Mouse (Mus musculus) heart, embryonic 10.5 days (tissue): ENCODE data around the gene Abt1. TPM values are rescaled to one million over a fixed set of nuclear protein-coding genes. Genes with fewer than 3 reads are reported as not detected.
A peak's percentile ranks its signal among the peaks of the same experiment; 100 is the strongest.

Experiments used
- DNase-seq: peaks from one replicate; pipeline ENCODE4 v3.0.0-alpha.2; 2017; ENCODE audit warnings: low spot score
- H3K27ac ChIP-seq: fragments of 300-500 bp; sonication (generic); 2 replicates; pipeline ENCODE4 v1.5.1; 2016; ENCODE audit warnings: mild to moderate bottlenecking
- H3K27me3 ChIP-seq: fragments of 300-500 bp; sonication (generic); 2 replicates; pipeline ENCODE4 v1.6.1; 2016; ENCODE audit warnings: mild to moderate bottlenecking; ENCODE audit not compliant: poor library complexity, insufficient read depth, severe bottlenecking
- H3K36me3 ChIP-seq: fragments of 300-500 bp; sonication (generic); 2 replicates; pipeline ENCODE4 v1.6.1; 2016; ENCODE audit warnings: mild to moderate bottlenecking, moderate library complexity
- H3K4me1 ChIP-seq: fragments of 300-500 bp; sonication (generic); 2 replicates; pipeline ENCODE4 v1.6.1; 2016; ENCODE audit warnings: mild to moderate bottlenecking
- H3K4me3 ChIP-seq: fragments of 300-500 bp; sonication (generic); 2 replicates; pipeline ENCODE4 v1.5.1; 2016; ENCODE audit warnings: mild to moderate bottlenecking, moderate library complexity
- H3K9me3 ChIP-seq: fragments of 300-500 bp; sonication (generic); 2 replicates; pipeline ENCODE4 v1.6.1; 2016; ENCODE audit warnings: mild to moderate bottlenecking, moderate library complexity
- WGBS: fragments of 180-500 bp; shearing (Covaris S2); methylation state at CpG from one replicate; pipeline ENCODE4 v1.1.7; 2016; 5-methylcytosine and 5-hydroxymethylcytosine counted together
- polyA plus RNA-seq: library from polyadenylated mRNA; unstranded; fragments of >200 nt; fragmentation: Nextera tagmentation; extraction: Ambion mirVana; gene quantifications from 2 replicates; pipeline ENCODE4 v1.2.1, GENCODE M21; 2016

Gene Abt1
- polyA plus RNA-seq = 10.1 and 13.0 TPM in 2 replicates

- peak; percentile 97 for DNase-seq
- Histone ChIP-seq H3K9me3 (no peaks in the 10 kb centered on the region), H3K4me1 (peaks cover 7% of the 10 kb centered on the region; the same call in 1 of the 2 replicates), H3K27me3 (no peaks in the 10 kb centered on the region), H3K36me3 (peaks cover 39% of the 10 kb centered on the region), H3K4me3 (peak within 1 kb of the TSS; percentile 94), H3K27ac (peak within 1 kb of the TSS; percentile 91)
- WGBS = under 1% methylated on average over 48 of the region's 48 CpGs
Measured at GRCm38 (mm10) chr13:23423286-23424051, at the start of gene Abt1. Gene Abt1, minus strand, starts transcription at chr13:23423866.

GRCm38 (mm10) chr13:23466911-23467310 lies 43.2 kb upstream of the Abt1 start:
- WGBS = 1% methylated on average over 9 of the region's 9 CpGs
- H3K9me3 ChIP-seq = no peaks in the 10 kb centered on the region

GRCm38 (mm10) chr13:23466306-23466705 lies 42.6 kb upstream of the Abt1 start:
- H3K4me3 ChIP-seq = peak overlapping the region; percentile 69

More at GRCm38 (mm10) chr13:23466911-23467310, 43.2 kb upstream of the Abt1 start:
- no peaks in the 10 kb centered on the region for H3K27me3 ChIP-seq
- H3K36me3 ChIP-seq = no peaks in the 10 kb centered on the region
- DNase-seq = peak; percentile 92
- H3K27ac ChIP-seq = no peak overlapping the region
- peaks cover 20% of the 10 kb centered on the region for H3K4me1 ChIP-seq
- H3K4me3 ChIP-seq = peak overlapping the region; percentile 69

GRCm38 (mm10) chr13:23465600-23466109 lies 42.0 kb upstream of the Abt1 start, which contains the start of gene Btn1a1:
Gene Btn1a1, minus strand, starts transcription at chr13:23465901.
- WGBS = under 1% methylated on average over 7 of the region's 7 CpGs
- H3K4me3 ChIP-seq = peak within 1 kb of the TSS; percentile 69
- H3K4me1 ChIP-seq = peaks cover 20% of the 10 kb centered on the region
- no peaks in the 10 kb centered on the region for H3K9me3 ChIP-seq
- H3K27ac ChIP-seq = peak within 1 kb of the TSS; percentile 59
- H3K36me3 ChIP-seq = no peaks in the 10 kb centered on the region
- DNase-seq = no peak
- no peaks in the 10 kb centered on the region for H3K27me3 ChIP-seq

More at GRCm38 (mm10) chr13:23466306-23466705, 42.6 kb upstream of the Abt1 start:
- H3K27ac ChIP-seq = no peak overlapping the region
- no peak for DNase-seq
- H3K36me3 ChIP-seq = no peaks in the 10 kb centered on the region
- no peaks in the 10 kb centered on the region for H3K27me3 ChIP-seq
- no peaks in the 10 kb centered on the region for H3K9me3 ChIP-seq
- H3K4me1 ChIP-seq = peaks cover 20% of the 10 kb centered on the region
- 44% methylated on average over 1 of the region's 1 CpGs for WGBS

- Histone ChIP-seq H3K27ac (peak overlapping the region; percentile 59), H3K4me1 (peaks cover 20% of the 10 kb centered on the region), H3K27me3 (no peaks in the 10 kb centered on the region), H3K4me3 (peak overlapping the region; percentile 69), H3K36me3 (no peaks in the 10 kb centered on the region), H3K9me3 (no peaks in the 10 kb centered on the region)
- WGBS = under 1% methylated on average over 11 of the region's 11 CpGs
- no peak for DNase-seq
Measured at GRCm38 (mm10) chr13:23464841-23465366, 41.2 kb upstream of the Abt1 start.

- Histone ChIP-seq H3K4me1 (peaks cover 24% of the 10 kb centered on the region), H3K9me3 (no peaks in the 10 kb centered on the region), H3K36me3 (no peaks in the 10 kb centered on the region), H3K4me3 (peak overlapping the region; percentile 69), H3K27me3 (no peaks in the 10 kb centered on the region), H3K27ac (peak overlapping the region; percentile 59)
- WGBS = under 1% methylated on average over 29 of the region's 29 CpGs
- DNase-seq = peak; percentile 78
Measured at GRCm38 (mm10) chr13:23464224-23464637, 40.6 kb upstream of the Abt1 start.

GRCm38 (mm10) chr13:23463381-23464223 lies 39.9 kb upstream of the Abt1 start:
- Histone ChIP-seq H3K27ac (peak overlapping the region; percentile 59), H3K4me1 (peaks cover 25% of the 10 kb centered on the region), H3K9me3 (no peaks in the 10 kb centered on the region), H3K27me3 (no peaks in the 10 kb centered on the region), H3K4me3 (peak overlapping the region; percentile 69), H3K36me3 (no peaks in the 10 kb centered on the region)
- under 1% methylated on average over 21 of the region's 21 CpGs for WGBS
- peak; percentile 91 for DNase-seq

- Histone ChIP-seq H3K4me1 (peaks cover 25% of the 10 kb centered on the region), H3K27ac (no peak overlapping the region), H3K36me3 (no peaks in the 10 kb centered on the region), H3K27me3 (0 out of 2 replicates have a peak, but pooled peaks cover 2% of the 10 kb centered on the region), H3K9me3 (no peaks in the 10 kb centered on the region), H3K4me3 (no peak overlapping the region)
- DNase-seq = no peak
Measured at GRCm38 (mm10) chr13:23462669-23463068, 39.0 kb upstream of the Abt1 start.

GRCm38 (mm10) chr13:23462063-23462462 lies 38.4 kb upstream of the Abt1 start:
- Histone ChIP-seq H3K27ac (no peak overlapping the region), H3K27me3 (0 out of 2 replicates have a peak, but pooled peaks cover 4% of the 10 kb centered on the region), H3K4me3 (no peak overlapping the region), H3K4me1 (peaks cover 25% of the 10 kb centered on the region), H3K36me3 (no peaks in the 10 kb centered on the region), H3K9me3 (no peaks in the 10 kb centered on the region)
- 73% methylated on average over 4 of the region's 4 CpGs for WGBS
- no peak for DNase-seq

GRCm38 (mm10) chr13:23459264-23459846 lies 35.7 kb upstream of the Abt1 start:
- Histone ChIP-seq H3K27ac (peak overlapping the region; percentile 36; the same call in 1 of the 2 replicates), H3K36me3 (no peaks in the 10 kb centered on the region), H3K9me3 (no peaks in the 10 kb centered on the region), H3K4me1 (peaks cover 7% of the 10 kb centered on the region; the same call in 1 of the 2 replicates), H3K4me3 (peak overlapping the region; percentile 49), H3K27me3 (0 out of 2 replicates have a peak, but pooled peaks cover 4% of the 10 kb centered on the region)
- peak; percentile 87 for DNase-seq
- 8% methylated on average over 15 of the region's 15 CpGs for WGBS

GRCm38 (mm10) chr13:23453926-23454325 lies 30.3 kb upstream of the Abt1 start:
- no peaks in the 10 kb centered on the region for H3K9me3 ChIP-seq
- peak overlapping the region; percentile 82 for H3K27ac ChIP-seq
- H3K4me3 ChIP-seq = peak overlapping the region; percentile 68
- DNase-seq = no peak
- no peaks in the 10 kb centered on the region for H3K36me3 ChIP-seq
- 0 out of 2 replicates have a peak, but pooled peaks cover 4% of the 10 kb centered on the region for H3K27me3 ChIP-seq
- WGBS = under 1% methylated on average over 9 of the region's 9 CpGs
- H3K4me1 ChIP-seq = peaks cover under 1% of the 10 kb centered on the region; the same call in 1 of the 2 replicates

- H3K9me3 ChIP-seq = no peaks in the 10 kb centered on the region
- peak overlapping the region; percentile 82 for H3K27ac ChIP-seq
- under 1% methylated on average over 25 of the region's 25 CpGs for WGBS
- DNase-seq = peak; percentile 90
- H3K27me3 ChIP-seq = 0 out of 2 replicates have a peak, but pooled peaks cover 4% of the 10 kb centered on the region
- peak overlapping the region; percentile 68 for H3K4me3 ChIP-seq
- H3K36me3 ChIP-seq = no peaks in the 10 kb centered on the region
- H3K4me1 ChIP-seq = peaks cover 5% of the 10 kb centered on the region; the same call in 1 of the 2 replicates
Measured at GRCm38 (mm10) chr13:23453362-23453862, 29.7 kb upstream of the Abt1 start.
